ENCODE assay signal across 1 mouse cellular context in genomic region chr19:46042476-46043011, GRCm38 (mm10).
TF ChIP-seq lines count a peak whose summit lies in the region.

No protein-coding gene starts in this region.

TF ChIP-seq in MEL, 35 proteins besides CTCF, POLR2A, EP300 and RAD21:
- peak; percentile 79 for TF ChIP-seq MAX (IDR thresholded peaks at IDR 0.05; ENCODE audit: low read length)
- TF ChIP-seq USF2 (IDR thresholded peaks at IDR 0.05; ENCODE audit: borderline replicate concordance in 1 of 2, insufficient read depth in 1 of 2, low read depth in 1 of 2, low read length in 2 of 2): no peak
- TF ChIP-seq ZNF384 (IDR thresholded peaks at IDR 0.05; ENCODE audit: low read depth, low read length): no peak
- no peak for TF ChIP-seq GATA1 (IDR thresholded peaks at IDR 0.05; ENCODE audit: low read depth, low read length)
- TF ChIP-seq MAZ (IDR thresholded peaks at IDR 0.05; ENCODE audit: low read depth, low read length): peak; percentile 55; the same call in 1 of the 2 replicates
- peak; percentile 16 for TF ChIP-seq MXI1 (IDR thresholded peaks at IDR 0.05; ENCODE audit: low read depth, low read length)
- TF ChIP-seq MAFK (IDR thresholded peaks at IDR 0.05; ENCODE audit: borderline replicate concordance, low read depth, low read length): no peak
- no peak; the same call in 1 of the 2 replicates for TF ChIP-seq HCFC1 (IDR thresholded peaks at IDR 0.05; ENCODE audit: low read depth, low read length)
- TF ChIP-seq POLR2AphosphoS5 (IDR thresholded peaks at IDR 0.05; ENCODE audit: borderline replicate concordance, low read depth, low read length): no peak
- no peak for TF ChIP-seq E2F4 (IDR thresholded peaks at IDR 0.05; ENCODE audit: borderline replicate concordance, low read depth, low read length)
- no peak for TF ChIP-seq CHD2 (IDR thresholded peaks at IDR 0.05; ENCODE audit: low read length)
- TF ChIP-seq ETS1 (IDR thresholded peaks at IDR 0.05; ENCODE audit: low read depth, low read length): peak; percentile 32; the same call in 1 of the 2 replicates
- TF ChIP-seq ELF1 (IDR thresholded peaks at IDR 0.05; ENCODE audit: low read depth, low read length): no peak
- TF ChIP-seq RCOR1 (IDR thresholded peaks at IDR 0.05; ENCODE audit: low read depth, low read length): peak; percentile 10; the same call in 1 of the 2 replicates
- peak; percentile 96 for TF ChIP-seq MYC (IDR thresholded peaks at IDR 0.05; ENCODE audit: low read depth, low read length)
- peak; percentile 46; the same call in 1 of the 2 replicates for TF ChIP-seq NELFE (IDR thresholded peaks at IDR 0.05; ENCODE audit: low read depth, low read length)
- TF ChIP-seq TBP (IDR thresholded peaks at IDR 0.05; ENCODE audit: low read depth, low read length): peak; percentile 66; the same call in 1 of the 2 replicates
- no peak for TF ChIP-seq MEF2A (IDR thresholded peaks at IDR 0.05; ENCODE audit: extremely low read depth, insufficient replicate concordance, low read depth, low read length, poor library complexity, severe bottlenecking)
- peak; percentile 14; the same call in 1 of the 2 replicates for TF ChIP-seq USF1 (IDR thresholded peaks at IDR 0.05; ENCODE audit: low read depth, low read length)
- TF ChIP-seq POLR2AphosphoS2 (IDR thresholded peaks at IDR 0.05; ENCODE audit: low read length): no peak
